Mouse (Mus musculus) retina, postnatal 7 days (tissue): ENCODE data around the gene Kbtbd4.
A peak's percentile ranks its signal among the peaks of the same experiment; 100 is the strongest.

Experiments
- DNase-seq: peaks from one replicate; pipeline ENCODE4 v3.0.0-alpha.2; 2012; ENCODE audit warnings: low read depth, low spot score

Gene Kbtbd4

DNA sequence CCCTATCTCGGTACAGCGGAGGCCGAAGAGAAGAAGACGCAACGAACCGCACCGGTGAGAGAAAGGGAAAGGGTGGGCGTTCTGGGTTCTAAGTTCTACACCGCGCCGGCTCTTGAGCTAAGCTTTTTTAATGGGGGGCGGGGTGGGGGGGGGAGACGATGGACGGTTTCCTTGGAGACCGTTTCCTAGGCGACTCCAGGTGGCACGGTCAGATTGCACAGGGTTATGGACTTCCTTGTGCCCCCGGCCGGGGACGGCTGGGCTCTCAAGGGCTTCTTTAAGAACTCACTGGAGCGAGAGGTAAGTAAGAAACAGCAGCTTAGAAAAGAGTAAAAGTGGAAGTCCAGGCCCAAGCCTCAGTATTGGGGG is 300 bp downstream of the Kbtbd4 start:
- no peak for DNase-seq

- no peak for DNase-seq
These were observed 2.2 kb downstream of the Kbtbd4 start for GRCm38 (mm10) chr2:90906721-90907120.

DNA sequence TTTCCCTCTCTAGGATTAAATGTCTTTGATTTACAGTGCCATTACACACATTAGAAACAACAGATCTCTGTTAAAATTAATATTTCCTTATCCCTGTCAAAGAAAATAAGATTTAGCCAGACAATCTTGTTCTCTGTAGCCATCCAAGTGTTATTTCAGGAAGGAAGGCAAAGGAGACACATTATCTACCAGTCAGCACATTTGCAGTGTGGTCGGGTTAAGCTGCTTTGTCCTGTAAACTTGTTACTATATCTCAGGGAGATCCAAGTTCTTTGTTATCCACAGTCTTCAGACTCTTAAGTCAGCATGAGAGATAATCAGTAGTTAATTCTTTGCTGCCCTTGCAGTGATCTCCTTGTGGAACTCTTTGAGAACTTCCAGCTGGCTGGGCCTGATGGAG is 6.3 kb downstream of the Kbtbd4 start:
- DNase-seq, result no peak

GRCm38 (mm10) chr2:90911668-90912067 is 7.1 kb downstream of the Kbtbd4 start:
- DNase-seq, result no peak

GRCm38 (mm10) chr2:90913671-90914070 is 9.1 kb downstream of the Kbtbd4 start:
- no peak for DNase-seq

- no peak for DNase-seq
These were observed 11.0 kb downstream of the Kbtbd4 start for GRCm38 (mm10) chr2:90915516-90915915.

- DNase-seq, result no peak
These were observed 12.2 kb downstream of the Kbtbd4 start for GRCm38 (mm10) chr2:90916560-90917232.

- no peak for DNase-seq
These were observed 12.9 kb downstream of the Kbtbd4 start for GRCm38 (mm10) chr2:90917233-90917998.

DNA sequence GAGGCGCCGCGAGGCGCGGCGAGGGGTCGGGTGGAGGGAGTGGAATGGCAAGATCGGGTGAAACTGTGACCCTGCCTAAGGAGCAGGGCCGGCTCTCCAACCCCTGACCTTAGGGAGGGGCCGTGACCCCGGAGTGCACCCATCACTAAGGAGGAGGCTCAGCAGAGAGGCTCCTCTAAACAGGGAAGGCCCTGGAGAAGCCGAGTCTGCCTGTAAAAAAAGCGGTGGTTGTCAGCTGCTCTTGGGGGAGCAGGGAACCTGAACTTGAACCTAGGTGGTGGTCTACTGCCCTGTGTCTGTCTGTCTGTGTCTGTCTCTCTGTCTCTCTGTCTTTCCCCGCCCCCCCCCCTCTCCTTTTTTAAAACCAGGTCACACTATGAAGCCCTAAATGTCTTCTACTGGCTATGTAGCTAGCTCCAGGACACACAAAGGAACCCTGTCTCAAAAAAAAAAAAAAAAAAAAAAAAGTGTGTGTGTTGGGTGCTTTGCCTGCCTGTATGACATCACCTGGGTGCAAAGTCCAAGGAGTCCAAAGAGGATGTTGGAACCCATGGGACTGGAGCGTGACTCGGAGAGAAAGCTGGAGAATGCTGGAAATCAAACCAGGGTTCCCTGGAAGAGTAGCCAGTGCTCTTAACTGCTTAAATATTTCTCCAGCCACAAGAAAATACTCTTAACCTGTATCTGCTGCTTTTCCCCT is 13.6 kb downstream of the Kbtbd4 start:
- no peak for DNase-seq

DNA sequence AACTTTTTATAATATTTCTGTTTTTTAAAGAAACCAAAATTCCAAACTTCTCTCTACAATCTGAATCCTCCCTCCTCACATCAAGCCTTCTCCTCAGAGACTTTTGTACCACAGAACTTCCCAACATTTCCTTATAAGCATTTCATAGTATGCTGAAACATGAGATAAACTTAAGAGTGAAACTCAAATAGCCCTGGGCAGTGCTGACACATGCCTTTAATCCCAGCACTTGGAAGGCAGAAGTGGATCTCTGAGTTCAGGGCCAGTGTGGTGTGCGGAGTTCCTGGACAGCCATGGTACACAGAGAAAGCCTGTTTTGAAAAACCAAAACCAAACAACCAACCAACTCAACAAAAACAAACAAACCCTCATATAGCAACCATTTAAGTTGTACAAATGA is 16.6 kb downstream of the Kbtbd4 start:
- no peak for DNase-seq

- no peak for DNase-seq
These were observed 18.1 kb downstream of the Kbtbd4 start for GRCm38 (mm10) chr2:90922636-90923035.

DNA sequence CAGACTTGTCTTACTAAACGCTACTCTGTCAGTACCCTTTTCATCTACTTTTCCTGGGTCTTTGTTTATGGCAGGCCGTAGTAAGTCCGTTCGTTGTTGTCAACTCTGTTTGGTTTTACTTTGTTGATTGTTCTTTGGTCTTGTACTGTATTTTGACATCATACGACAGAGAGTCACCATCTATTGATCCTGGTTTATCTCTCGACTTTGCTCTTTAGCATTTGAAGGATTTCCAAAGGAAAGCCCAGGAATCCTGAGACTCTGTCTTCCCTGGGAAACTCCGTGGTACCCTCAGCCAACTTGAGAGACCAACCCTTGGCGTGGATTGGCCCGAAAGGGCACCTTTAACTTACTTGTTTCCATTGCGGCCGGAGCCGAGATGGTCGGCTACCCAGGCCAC is 24.0 kb downstream of the Kbtbd4 start:
- DNase-seq, result no peak

DNA sequence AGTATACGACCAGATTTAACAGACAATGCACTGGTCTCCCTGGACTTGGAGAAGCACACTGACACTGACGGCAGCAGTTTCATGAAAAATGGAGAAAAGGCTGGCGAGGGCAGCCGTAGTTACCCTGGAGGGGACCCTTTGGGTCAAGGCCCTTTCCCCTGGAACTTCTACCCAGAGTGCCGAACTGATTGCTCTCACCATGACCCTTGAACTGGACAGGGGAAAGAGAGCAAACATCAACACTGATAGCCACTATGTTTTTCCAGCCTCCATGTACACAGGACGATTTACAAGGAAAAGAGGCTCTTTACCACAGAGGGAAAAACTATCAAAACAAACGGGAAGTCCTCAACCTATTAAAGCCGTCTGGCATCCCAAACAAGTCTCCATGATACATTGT is 27.3 kb downstream of the Kbtbd4 start:
- no peak for DNase-seq

GRCm38 (mm10) chr2:90932273-90932672 is 27.7 kb downstream of the Kbtbd4 start:
- no peak for DNase-seq

DNA sequence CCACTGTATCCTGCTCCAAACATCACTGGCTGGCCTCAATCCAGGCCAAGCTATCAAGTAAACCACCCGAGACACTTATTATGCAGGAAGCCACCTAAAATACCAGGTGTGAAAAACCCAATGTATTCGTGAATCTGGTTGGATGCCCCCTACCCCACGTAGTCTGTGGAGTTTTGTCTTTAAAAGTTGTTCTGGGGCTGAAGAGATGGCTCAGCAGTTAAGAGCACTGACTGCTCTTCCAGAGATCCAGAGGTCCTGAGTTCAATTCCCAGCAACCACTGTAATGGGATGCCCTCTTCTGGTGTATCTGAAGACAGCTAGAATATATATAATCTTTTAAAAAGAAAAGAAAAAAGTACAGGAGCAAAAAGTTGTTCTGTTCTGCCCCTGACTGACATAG is 33.8 kb downstream of the Kbtbd4 start:
- no peak for DNase-seq

- DNase-seq, result no peak
These were observed 35.2 kb downstream of the Kbtbd4 start for GRCm38 (mm10) chr2:90939750-90940149.

GRCm38 (mm10) chr2:90940233-90941229 is 36.0 kb downstream of the Kbtbd4 start, which contains the start of gene Celf1:
Celf1 (plus strand) TSS chr2:90940382.
- peak; percentile 77 for DNase-seq

- no peak for DNase-seq
These were observed 37.2 kb downstream of the Kbtbd4 start for GRCm38 (mm10) chr2:90941744-90942143.

DNA sequence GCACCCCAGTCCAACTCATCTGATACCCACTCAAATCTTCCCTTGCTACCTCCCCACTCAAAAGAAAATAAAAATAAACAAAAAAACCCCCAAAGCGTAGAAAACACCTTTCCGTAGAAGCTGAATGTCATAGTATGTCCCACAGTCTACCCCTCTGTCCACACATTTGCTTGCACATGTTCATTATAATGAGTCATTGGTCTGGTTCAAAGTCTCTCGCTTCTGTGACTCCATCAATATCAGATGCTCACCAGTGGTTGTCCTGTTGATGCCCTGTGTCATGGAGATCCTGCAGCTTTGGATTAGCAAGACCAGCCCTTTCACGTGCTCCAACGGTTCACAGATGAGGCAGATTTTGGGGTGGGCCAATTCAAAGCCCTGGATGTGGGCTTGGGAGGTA is 45.6 kb downstream of the Kbtbd4 start:
- DNase-seq, result no peak

- no peak for DNase-seq
These were observed 46.1 kb downstream of the Kbtbd4 start for GRCm38 (mm10) chr2:90950582-90951194.

DNA sequence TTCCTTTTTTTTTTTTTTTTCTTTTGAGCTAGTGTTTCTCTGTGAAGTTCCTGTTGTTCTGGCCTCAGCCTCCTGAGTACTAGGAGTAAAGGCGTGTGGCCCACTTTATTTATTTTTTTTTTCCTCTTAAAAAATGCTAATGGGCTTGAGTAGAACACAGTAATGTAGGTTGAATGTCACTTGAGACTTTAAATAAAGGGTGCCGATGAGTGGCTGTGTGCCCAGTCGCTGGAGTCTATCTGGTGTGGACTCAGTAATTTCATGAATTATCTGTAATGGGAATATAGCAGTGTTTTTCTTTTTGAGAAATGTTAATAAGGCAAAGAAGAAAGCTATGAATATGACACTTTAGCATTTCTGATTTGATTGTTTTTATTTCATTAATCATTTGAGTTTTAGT is 48.9 kb downstream of the Kbtbd4 start:
- DNase-seq, result no peak
